Mouse (Mus musculus) c-Kit-positive CD71-negative TER-119-negative erythroid progenitor cells, embryonic 14.5 days (primary cell): ENCODE data around the gene Apoa4.

Experiments
- DNase-seq: peaks from one replicate; pipeline ENCODE4 v3.0.0-alpha.2; 2013; ENCODE audit warnings: low read depth

Apoa4 gene

GRCm38 (mm10) chr9:46240526-46241153, at the start of gene Apoa4:
Gene Apoa4 (plus strand): TSS chr9:46240696.
- no peak for DNase-seq

DNA sequence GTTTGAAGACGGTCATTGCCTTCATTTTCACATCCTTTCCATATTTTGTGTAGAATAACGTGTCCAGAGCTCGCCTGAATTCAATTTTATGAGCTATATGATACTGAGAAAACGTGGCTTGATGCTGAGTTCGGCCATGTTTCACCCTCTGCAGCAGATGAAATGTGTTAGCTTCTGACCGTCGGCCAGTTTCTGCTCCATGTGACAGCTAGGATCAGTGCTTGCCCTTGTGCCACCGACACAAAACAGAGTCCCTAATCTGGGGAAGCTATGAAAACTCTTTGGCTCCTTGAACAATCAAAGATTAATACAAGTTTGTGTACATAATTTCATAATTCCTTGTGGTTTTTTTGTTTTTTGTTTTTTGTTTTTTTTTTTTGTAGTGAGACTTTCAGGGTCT, 49.3 kb upstream of the Apoa4 start:
- no peak for DNase-seq

DNA sequence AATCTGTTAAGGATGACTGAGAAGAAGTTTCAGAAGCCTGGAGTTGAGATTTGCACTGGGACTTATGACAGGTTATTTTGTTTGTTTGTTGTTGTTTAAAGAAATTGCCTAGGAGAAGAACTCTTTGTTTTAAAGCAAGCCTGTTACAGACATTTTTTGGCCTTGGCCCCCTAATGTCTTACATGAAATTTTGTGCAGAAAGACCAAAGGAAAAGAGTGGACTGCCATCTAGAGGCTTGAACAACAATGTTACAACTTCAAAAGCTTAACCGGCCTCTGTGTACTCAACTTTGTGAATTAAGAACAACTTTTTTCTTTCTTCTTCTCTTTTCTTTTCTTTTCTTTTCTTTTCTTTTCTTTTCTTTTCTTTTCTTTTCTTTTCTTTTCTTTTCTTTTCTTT, 48.9 kb upstream of the Apoa4 start:
- no peak for DNase-seq

GRCm38 (mm10) chr9:46192642-46193041, 47.9 kb upstream of the Apoa4 start:
- no peak for DNase-seq

DNA sequence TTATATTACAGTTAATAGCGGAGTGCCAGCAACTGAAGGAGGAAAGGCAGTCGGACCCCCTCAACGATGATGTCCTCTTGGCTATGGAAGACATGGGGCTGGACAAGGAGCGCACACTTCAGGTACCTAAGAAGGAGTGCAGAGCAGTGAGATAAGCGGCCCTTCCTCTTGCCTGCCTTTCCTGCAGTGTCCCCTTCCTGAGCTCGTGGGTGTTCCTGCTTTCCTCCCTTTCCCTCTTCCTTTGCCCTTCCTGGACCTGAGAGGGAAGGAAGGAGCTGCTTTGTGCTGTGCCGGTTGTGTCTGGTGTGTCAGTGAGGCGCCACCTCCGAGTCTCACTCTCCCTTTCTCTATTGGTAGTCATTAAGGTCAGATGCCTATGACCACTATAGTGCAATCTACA, 45.7 kb upstream of the Apoa4 start:
- no peak for DNase-seq

DNA sequence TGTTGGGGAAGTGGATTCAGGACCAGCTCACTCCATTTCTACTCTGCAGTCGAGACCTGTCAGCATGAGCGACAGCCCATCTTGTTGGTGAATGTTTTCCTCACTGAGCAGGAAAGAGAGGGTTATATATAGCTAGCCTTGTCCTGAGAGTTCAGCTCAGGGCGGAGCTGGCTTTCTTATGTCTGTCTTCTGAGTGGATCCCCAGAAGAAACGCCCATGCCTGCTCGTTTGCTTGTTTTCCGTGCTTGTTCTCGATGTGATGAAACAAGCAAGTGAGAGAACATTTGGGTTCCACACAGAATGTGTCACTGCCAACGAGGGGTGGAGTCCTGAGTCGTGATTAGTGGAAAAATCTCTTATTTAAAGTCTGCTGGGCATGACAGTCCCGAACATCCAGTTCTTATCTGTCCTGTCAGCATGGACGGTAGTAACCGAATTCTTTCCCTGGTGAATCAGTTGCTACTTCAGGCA, 43.8 kb upstream of the Apoa4 start:
- no peak for DNase-seq

DNA sequence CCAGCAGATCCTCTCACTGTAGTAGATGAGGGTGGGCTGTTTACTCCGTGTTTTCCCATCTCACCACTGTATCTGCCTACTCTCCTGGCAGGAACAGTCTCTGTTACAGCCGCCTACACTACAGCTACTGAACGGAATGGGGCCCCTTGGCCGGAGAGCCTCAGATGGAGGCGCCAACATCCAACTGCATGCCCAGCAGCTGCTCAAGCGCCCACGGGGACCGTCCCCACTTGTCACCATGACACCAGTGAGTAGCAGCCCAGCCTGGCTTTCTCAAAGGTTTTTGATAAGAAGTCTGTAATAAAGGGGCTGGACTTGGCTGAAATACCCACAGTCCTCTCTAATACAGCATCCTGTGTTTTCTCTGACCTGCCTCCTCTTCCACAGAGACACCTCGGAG, 42.0 kb upstream of the Apoa4 start:
- DNase-seq, result no peak

DNA sequence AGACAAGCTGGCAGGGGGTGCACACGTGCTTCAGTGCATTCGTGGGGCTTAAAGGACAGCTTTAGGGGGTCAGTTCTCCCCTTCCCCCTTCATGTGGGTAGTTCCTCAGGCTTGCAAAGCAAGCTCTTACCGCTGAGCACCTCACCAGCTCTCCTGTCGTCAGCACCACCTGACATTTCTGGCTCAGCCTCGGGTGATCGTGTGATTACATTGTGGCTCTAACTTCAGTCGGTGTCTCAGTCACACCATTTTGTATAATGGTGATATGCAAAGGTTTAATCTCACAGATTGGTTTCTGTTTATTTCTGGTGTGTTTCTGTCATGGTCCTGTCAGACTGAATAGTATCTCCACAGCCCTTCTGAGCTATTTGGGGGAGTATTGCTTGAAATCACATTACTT, 41.6 kb upstream of the Apoa4 start:
- no peak for DNase-seq

- no peak for DNase-seq
Observed at GRCm38 (mm10) chr9:46199609-46200008, 40.9 kb upstream of the Apoa4 start.

- no peak for DNase-seq
Observed at GRCm38 (mm10) chr9:46206834-46207500, 33.5 kb upstream of the Apoa4 start.

DNA sequence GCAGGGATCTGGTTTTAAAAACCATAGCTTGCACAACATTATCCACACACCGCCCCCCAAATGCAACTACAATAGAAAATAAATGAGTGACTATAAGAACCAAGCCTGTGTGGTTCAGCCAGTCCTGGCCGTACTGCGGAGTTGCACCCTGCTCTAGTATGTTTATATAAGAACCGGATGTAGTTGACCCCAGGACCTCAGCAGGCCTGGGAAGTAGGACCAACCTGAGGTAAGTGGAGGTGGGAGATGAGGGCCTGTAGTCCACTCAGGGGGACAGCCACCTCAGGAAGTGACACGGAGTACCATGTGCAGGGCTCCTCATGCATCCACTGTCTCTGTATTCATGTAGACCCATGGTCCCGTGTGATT, 33.0 kb upstream of the Apoa4 start:
- DNase-seq, result no peak

GRCm38 (mm10) chr9:46208401-46208974, 32.0 kb upstream of the Apoa4 start:
- no peak for DNase-seq

GRCm38 (mm10) chr9:46210473-46210872, 30.0 kb upstream of the Apoa4 start:
- no peak for DNase-seq

DNA sequence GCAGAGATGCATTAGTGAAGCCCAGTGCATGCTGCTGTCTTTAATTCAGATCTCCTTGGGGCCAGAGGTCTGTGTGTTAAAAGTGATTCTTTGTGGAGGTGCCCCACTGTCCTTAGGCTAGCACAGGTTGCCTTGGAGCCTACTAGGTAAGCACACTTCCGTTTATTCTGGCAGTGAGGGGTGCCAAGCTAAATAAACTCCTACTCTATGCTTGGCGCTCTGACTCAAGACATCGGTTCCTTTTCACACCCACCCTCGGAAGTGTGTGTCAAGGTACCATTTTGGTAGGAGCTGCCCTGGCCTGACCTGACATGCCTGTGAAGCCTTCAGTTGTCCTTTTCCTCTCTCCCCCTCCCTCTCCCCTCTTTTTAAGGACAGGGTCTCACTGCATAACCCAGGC, 26.2 kb upstream of the Apoa4 start:
- DNase-seq, result no peak

DNA sequence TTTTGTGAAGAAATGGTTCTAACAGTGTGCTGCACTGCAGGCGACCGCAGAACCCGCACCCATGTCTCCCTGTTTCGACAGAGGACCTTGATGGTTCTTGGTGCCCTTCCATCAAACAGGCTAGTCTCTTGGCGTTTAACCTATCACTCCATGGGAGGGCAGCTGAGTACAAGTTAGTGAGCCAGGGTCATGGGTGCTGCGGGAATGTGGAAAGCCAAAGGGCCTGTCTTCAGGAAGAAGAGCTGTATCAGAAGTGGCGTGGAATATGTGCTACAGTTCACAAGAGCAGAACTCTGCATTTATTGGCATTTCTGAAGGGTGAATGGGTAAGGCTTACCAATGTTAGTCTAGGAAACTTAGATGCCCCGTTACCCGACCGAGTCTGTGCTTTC, 25.6 kb upstream of the Apoa4 start:
- no peak for DNase-seq

GRCm38 (mm10) chr9:46215338-46216322, 24.9 kb upstream of the Apoa4 start:
- no peak for DNase-seq

DNA sequence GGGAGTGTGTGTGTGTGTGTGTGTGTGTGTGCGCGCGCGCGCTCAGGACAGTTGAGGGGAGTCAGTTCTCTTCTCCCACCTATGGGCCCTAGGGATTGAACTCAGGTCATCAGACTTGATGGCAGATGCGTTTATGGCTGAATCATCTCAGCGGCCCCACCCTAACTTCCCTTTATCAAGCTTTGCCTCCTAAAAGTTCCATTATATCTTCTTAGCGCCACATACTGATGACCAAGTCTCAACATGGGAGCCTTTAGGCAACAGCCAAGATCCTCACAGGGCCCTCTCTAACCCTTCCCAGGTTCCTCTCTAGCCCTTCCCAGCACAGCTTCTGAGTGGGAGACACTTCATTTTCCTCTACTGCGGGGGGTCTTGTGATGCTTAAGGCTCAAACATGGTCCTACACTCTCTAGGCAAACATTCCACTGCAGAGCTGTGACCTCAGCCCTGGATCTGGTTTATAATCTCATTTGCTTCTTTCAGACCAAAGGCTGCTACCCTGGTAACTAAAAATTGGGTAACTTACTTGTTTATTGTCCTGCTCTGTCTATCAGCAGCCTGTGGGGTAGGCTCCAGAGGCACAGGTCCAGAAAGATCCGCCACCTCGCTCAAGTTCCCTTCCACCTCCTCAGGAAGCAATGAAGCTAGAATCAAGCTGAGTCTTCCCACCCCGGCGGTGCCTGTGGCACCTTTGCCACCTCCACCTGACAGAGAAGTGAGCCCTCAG, 23.6 kb upstream of the Apoa4 start:
- no peak for DNase-seq

DNA sequence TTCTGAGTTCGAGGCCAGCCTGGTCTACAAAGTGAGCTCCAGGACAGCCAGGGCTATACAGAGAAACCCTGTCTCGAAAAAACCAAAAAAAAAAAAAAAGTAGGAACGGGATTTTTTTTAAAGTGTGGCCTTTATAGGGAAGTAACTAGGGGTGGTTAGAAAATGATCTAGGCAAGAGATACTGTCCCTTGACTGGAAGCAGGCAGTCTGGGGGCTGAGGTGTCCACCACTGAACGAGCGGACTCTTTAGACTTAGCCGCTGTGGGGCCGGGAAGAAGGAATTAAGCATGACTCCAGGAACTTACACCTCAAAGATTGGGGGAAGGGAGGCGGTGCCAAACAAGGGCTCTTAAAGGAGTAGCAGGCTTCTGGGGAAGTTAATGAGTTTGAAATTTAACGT, 22.3 kb upstream of the Apoa4 start:
- no peak for DNase-seq

DNA sequence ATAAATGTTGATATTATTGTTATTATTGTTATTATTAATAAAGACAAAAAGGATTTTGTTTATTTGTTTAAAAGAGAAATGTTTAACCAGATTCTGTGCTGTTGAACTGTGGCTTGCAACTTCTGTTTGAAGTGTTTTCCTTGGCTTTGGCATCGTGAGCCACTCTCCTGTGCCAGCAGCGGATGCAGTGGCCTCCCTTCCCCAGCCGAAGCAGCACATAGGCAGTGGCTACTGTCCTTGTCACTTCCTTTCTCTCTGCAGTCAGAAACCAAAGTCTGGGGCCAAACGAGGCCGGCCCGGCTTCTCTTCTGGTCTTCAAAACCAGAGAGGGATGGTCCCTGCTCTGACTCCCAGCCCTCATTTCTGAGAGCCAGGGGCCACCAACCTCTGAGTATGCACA, 17.4 kb upstream of the Apoa4 start:
- no peak for DNase-seq

DNA sequence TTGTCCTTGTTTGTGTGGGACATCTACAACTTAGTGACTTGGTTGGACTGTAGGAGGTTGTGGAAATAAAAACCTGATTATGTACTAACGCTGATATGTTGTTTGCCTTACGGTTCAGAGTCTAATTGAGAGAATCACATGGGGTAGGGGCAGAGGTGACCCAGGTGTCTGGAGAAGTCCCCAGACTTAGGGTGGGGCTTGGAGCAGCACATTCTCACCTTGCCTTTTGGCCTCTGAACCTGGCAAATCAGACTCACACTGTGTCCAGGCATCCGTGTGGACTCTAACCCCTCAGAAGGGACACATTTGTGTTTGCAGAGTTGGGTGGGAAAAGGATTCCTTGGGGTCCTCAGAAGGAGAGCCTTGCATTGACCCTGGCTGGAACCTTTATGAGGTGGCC, 16.4 kb upstream of the Apoa4 start:
- no peak for DNase-seq

GRCm38 (mm10) chr9:46224945-46225660, 15.4 kb upstream of the Apoa4 start:
- no peak for DNase-seq
